Mouse (Mus musculus) bone marrow macrophage, adult 2 months (primary cell): ENCODE measurements around the gene Ttc28.

Source experiments
- CTCF ChIP-seq: IDR thresholded peaks from 2 replicates; pipeline ENCODE4 v1.5.1; 2012; ENCODE audit warnings: low read depth, mild to moderate bottlenecking, low read length, moderate library complexity
- POLR2A ChIP-seq: IDR thresholded peaks from 2 replicates; pipeline ENCODE4 v1.6.1; 2012; ENCODE audit warnings: mild to moderate bottlenecking, low read depth, low read length, borderline replicate concordance

DNA sequence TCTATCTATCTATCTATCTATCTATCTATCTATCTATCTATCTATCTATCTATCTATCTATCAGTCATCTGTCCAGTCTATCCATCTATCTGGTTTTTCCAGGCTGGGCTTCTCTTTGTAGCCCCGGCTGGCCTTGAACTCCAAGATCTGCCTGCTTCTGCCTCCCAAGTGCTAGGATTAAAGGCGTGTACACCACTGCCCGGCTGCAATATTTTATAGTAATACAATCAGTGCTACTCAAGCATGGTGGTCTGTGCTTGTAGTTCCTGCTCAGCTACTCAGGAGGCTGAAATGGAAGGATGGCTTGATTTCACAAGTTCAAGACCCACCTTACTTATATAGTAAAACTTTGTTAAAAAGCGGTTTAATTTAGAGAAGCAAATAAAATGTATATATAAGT lies 98.2 kb downstream of the Ttc28 start:
- TF ChIP-seq CTCF = no peak
- no peak for TF ChIP-seq POLR2A
